Mouse (Mus musculus): ENCODE data around the gene Pnrc2. TPM values are rescaled to one million over a fixed set of nuclear protein-coding genes. Genes with fewer than 3 reads are reported as not detected.
A peak's percentile ranks its signal among the peaks of the same experiment; 100 is the strongest.

Pnrc2 gene
- polyA plus RNA-seq, 1 experiment from 2014 or later = 53.2 TPM

GRCm38 (mm10) chr4:135855080-135855479 is 18.6 kb downstream of the Pnrc2 start:
- Histone ChIP-seq H3K9me3 (ENCODE audit: low read length) (no peaks in the 10 kb centered on the region), H3K4me1 (ENCODE audit: insufficient read depth) (peaks cover 57% of the 10 kb centered on the region), H3K36me3 (replicated peaks; ENCODE audit: insufficient read depth, low read length) (peaks cover 10% of the 10 kb centered on the region), H3K4me3 (ENCODE audit: low read depth, low read length) (peak overlapping the region; percentile 88), H3K9ac (replicated peaks) (peak overlapping the region; percentile 86), H3K27ac (ENCODE audit: low read depth) (peak overlapping the region; percentile 98), H3K4me2 (ENCODE audit: low read depth, low read length) (peak overlapping the region; percentile 95), H3K27me3 (ENCODE audit: insufficient read depth, low read length) (no peaks in the 10 kb centered on the region)
- WGBS (ENCODE audit: insufficient replicate concordance) = 6% methylated on average over 6 of the region's 6 CpGs
- TF ChIP-seq EP300 (IDR thresholded peaks at IDR 0.05; ENCODE audit: low read depth) (no peak), CTCF (IDR thresholded peaks at IDR 0.05; ENCODE audit: low read depth) (peak; percentile 24; the same call in 1 of the 2 replicates)
- DNase-seq = no peak
- no peak for ATAC-seq

- Histone ChIP-seq H3K9ac (replicated peaks) (peak overlapping the region; percentile 86; the same call in 1 of the 2 replicates), H3K36me3 (replicated peaks; ENCODE audit: insufficient read depth, low read length) (peaks cover 10% of the 10 kb centered on the region), H3K4me1 (ENCODE audit: insufficient read depth) (peaks cover 55% of the 10 kb centered on the region), H3K4me3 (ENCODE audit: low read depth, low read length) (peak overlapping the region; percentile 88), H3K9me3 (ENCODE audit: low read length) (no peaks in the 10 kb centered on the region), H3K27me3 (ENCODE audit: insufficient read depth, low read length) (no peaks in the 10 kb centered on the region), H3K27ac (ENCODE audit: low read depth) (peak overlapping the region; percentile 98), H3K4me2 (ENCODE audit: low read depth, low read length) (peak overlapping the region; percentile 95)
- WGBS (ENCODE audit: insufficient replicate concordance) = 78% methylated on average over 11 of the region's 11 CpGs
- TF ChIP-seq CTCF (IDR thresholded peaks at IDR 0.05; ENCODE audit: low read depth) = no peak
- TF ChIP-seq EP300 (IDR thresholded peaks at IDR 0.05; ENCODE audit: low read depth) = no peak
- ATAC-seq = no peak
- no peak for DNase-seq
Measured at GRCm38 (mm10) chr4:135854630-135855029, 19.0 kb downstream of the Pnrc2 start.

- peak overlapping the region; percentile 95 for H3K4me2 ChIP-seq (ENCODE audit: low read depth, low read length)
Measured at GRCm38 (mm10) chr4:135853987-135854546, 19.6 kb downstream of the Pnrc2 start.

GRCm38 (mm10) chr4:135851942-135852341 is 21.7 kb downstream of the Pnrc2 start:
- no peaks in the 10 kb centered on the region for H3K9me3 ChIP-seq (ENCODE audit: low read length)
- H3K36me3 ChIP-seq (replicated peaks; ENCODE audit: insufficient read depth, low read length) = no peaks in the 10 kb centered on the region
- no peaks in the 10 kb centered on the region for H3K27me3 ChIP-seq (ENCODE audit: insufficient read depth, low read length)
- peak; percentile 62 for DNase-seq
- no peak overlapping the region for H3K4me3 ChIP-seq (ENCODE audit: low read depth, low read length)
- ATAC-seq = peak; percentile 26
- WGBS (ENCODE audit: insufficient replicate concordance) = 63% methylated on average over 9 of the region's 9 CpGs
- H3K27ac ChIP-seq (ENCODE audit: low read depth) = peak overlapping the region; percentile 76
- H3K4me1 ChIP-seq (ENCODE audit: insufficient read depth) = peaks cover 37% of the 10 kb centered on the region
- H3K4me2 ChIP-seq (ENCODE audit: low read depth, low read length) = peak overlapping the region; percentile 45
- TF ChIP-seq CTCF (IDR thresholded peaks at IDR 0.05; ENCODE audit: low read depth) (no peak), EP300 (IDR thresholded peaks at IDR 0.05; ENCODE audit: low read depth) (peak; percentile 83)
- no peak overlapping the region for H3K9ac ChIP-seq (replicated peaks)

More at GRCm38 (mm10) chr4:135853987-135854546, 19.6 kb downstream of the Pnrc2 start:
- peak overlapping the region; percentile 86; the same call in 1 of the 2 replicates for H3K9ac ChIP-seq (replicated peaks)
- ATAC-seq (no peak), DNase-seq (no peak)
- no peaks in the 10 kb centered on the region for H3K27me3 ChIP-seq (ENCODE audit: insufficient read depth, low read length)
- 0 out of 2 replicates have a peak overlapping the region, but pooled peaks have one; percentile 98 for H3K27ac ChIP-seq (ENCODE audit: low read depth)
- peaks cover 50% of the 10 kb centered on the region for H3K4me1 ChIP-seq (ENCODE audit: insufficient read depth)
- peaks cover 4% of the 10 kb centered on the region; the same call in 1 of the 2 replicates for H3K36me3 ChIP-seq (replicated peaks; ENCODE audit: insufficient read depth, low read length)
- no peaks in the 10 kb centered on the region for H3K9me3 ChIP-seq (ENCODE audit: low read length)
- TF ChIP-seq CTCF (IDR thresholded peaks at IDR 0.05; ENCODE audit: low read depth) = no peak
- TF ChIP-seq EP300 (IDR thresholded peaks at IDR 0.05; ENCODE audit: low read depth) = no peak
- whole genome bisulfite sequencing (ENCODE audit: insufficient replicate concordance) = 87% methylated on average over 14 of the region's 14 CpGs
- no peak overlapping the region for H3K4me3 ChIP-seq (ENCODE audit: low read depth, low read length)

GRCm38 (mm10) chr4:135850411-135851095 is 23.1 kb downstream of the Pnrc2 start:
- Histone ChIP-seq H3K27ac (ENCODE audit: low read depth) (peak overlapping the region; percentile 76), H3K9me3 (ENCODE audit: low read length) (no peaks in the 10 kb centered on the region), H3K4me1 (ENCODE audit: insufficient read depth) (peaks cover 37% of the 10 kb centered on the region), H3K27me3 (ENCODE audit: insufficient read depth, low read length) (no peaks in the 10 kb centered on the region), H3K4me2 (ENCODE audit: low read depth, low read length) (peak overlapping the region; percentile 45), H3K9ac (replicated peaks) (peak overlapping the region; percentile 4; the same call in 1 of the 2 replicates), H3K4me3 (ENCODE audit: low read depth, low read length) (no peak overlapping the region), H3K36me3 (replicated peaks; ENCODE audit: insufficient read depth, low read length) (no peaks in the 10 kb centered on the region)
- no peak for TF ChIP-seq CTCF (IDR thresholded peaks at IDR 0.05; ENCODE audit: low read depth)
- no peak; the same call in 1 of the 2 replicates for TF ChIP-seq EP300 (IDR thresholded peaks at IDR 0.05; ENCODE audit: low read depth)
- no peak for DNase-seq
- 45% methylated on average over 13 of the region's 13 CpGs for WGBS (ENCODE audit: insufficient replicate concordance)
- ATAC-seq = peak; percentile 54

- Histone ChIP-seq H3K4me2 (ENCODE audit: low read depth, low read length) (no peak overlapping the region), H3K36me3 (replicated peaks; ENCODE audit: insufficient read depth, low read length) (no peaks in the 10 kb centered on the region), H3K4me3 (ENCODE audit: low read depth, low read length) (no peak overlapping the region), H3K4me1 (ENCODE audit: insufficient read depth) (peaks cover 13% of the 10 kb centered on the region), H3K27ac (ENCODE audit: low read depth) (no peak overlapping the region), H3K9ac (replicated peaks) (no peak overlapping the region), H3K27me3 (ENCODE audit: insufficient read depth, low read length) (no peaks in the 10 kb centered on the region), H3K9me3 (ENCODE audit: low read length) (peaks cover 5% of the 10 kb centered on the region; the same call in 1 of the 2 replicates)
- DNase-seq (no peak), ATAC-seq (no peak)
- 64% methylated on average over 5 of the region's 5 CpGs for WGBS (ENCODE audit: insufficient replicate concordance)
- no peak for TF ChIP-seq CTCF (IDR thresholded peaks at IDR 0.05; ENCODE audit: low read depth)
- TF ChIP-seq EP300 (IDR thresholded peaks at IDR 0.05; ENCODE audit: low read depth) = no peak
Measured at GRCm38 (mm10) chr4:135847581-135847980, 26.1 kb downstream of the Pnrc2 start.
